Mouse (Mus musculus) liver, postnatal 0 days (tissue): Measurements from ENCODE around the gene Trrap.

Source experiments
- CTCF ChIP-seq: sonication (generic); IDR thresholded peaks from 2 replicates; pipeline ENCODE4 v1.5.1; 2016; ENCODE audit warnings: antibody characterized with exemption, low read depth
- EP300 ChIP-seq: IDR thresholded peaks from 2 replicates; pipeline ENCODE4 v1.6.1; 2016; ENCODE audit warnings: antibody characterized with exemption, low read depth, mild to moderate bottlenecking

DNA sequence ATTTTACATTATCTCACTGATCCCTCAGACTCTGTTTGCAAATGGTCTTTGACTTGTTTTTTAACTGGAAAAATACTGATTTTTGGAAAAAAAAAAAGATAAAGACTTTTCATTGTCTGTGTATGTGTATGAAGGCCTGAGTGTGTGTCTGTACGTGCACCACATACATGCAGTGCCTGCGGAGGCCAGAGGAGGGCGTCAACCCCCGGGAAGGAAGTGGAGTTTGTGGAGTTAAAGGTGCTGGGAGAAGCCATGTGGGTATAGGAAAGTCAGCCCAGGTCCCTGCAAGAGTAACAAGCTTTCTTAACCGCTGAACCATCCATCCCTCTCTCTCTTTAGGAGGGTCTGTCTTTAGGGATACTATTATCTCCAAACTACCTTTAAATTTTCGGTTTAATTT is 5.7 kb downstream of the Trrap start:
- TF ChIP-seq EP300 (no peak), CTCF (no peak)
